Mouse (Mus musculus): ENCODE results near the gene Defb23. TPM values are rescaled to one million over a fixed set of nuclear protein-coding genes. Genes with fewer than 3 reads are reported as not detected.

Defb23 gene
- not detected in 2 replicates for total RNA-seq (2014; fragmentation: Nextera tagmentation)
- not detected in 2 replicates for total RNA-seq (2017)

DNA sequence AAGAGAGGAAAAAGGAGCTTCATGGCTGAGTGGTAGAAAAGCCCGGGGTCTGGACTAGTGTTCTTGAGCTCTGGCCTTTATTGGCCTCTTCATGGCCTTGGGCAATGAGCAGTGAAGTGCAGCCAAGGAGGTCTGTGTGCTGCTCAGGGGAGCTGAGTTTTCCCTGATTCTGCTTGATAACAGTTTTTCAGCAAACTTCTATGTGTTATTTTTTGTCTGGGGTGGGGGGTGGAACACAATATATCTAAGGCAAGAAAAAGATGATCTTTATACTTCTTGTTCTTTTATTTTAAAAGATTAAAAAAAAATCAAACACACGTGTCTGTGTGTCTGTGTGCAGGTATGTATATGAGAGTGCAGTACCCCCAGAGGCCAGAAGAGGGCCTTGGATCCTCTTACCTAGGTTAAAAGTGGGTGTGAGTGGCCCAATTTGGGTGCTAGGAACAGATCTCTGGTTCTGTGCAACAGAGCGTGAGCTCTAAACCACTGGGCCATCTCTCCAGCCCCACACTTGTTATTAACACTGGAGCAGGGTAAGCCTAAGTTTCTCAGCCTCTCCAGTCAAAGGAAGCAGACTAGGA is at the start of gene Defb23:
Defb23 (minus strand) TSS at position 51 of the 581 bp plus-strand sequence.
- no peak for ATAC-seq (replicated peaks; ENCODE audit: low FRiP score, low TSS enrichment, poor library complexity, severe bottlenecking)

- ATAC-seq (replicated peaks; ENCODE audit: low FRiP score, low TSS enrichment, poor library complexity, severe bottlenecking): no peak
These were observed 47.2 kb upstream of the Defb23 start, which contains the start of gene Defb26 for GRCm38 (mm10) chr2:152511592-152511991. Gene Defb26, minus strand, starts transcription at chr2:152511692.

- ATAC-seq (replicated peaks; ENCODE audit: low FRiP score, low TSS enrichment, poor library complexity, severe bottlenecking): no peak
These were observed 39.5 kb upstream of the Defb23 start for GRCm38 (mm10) chr2:152503950-152504349.

DNA sequence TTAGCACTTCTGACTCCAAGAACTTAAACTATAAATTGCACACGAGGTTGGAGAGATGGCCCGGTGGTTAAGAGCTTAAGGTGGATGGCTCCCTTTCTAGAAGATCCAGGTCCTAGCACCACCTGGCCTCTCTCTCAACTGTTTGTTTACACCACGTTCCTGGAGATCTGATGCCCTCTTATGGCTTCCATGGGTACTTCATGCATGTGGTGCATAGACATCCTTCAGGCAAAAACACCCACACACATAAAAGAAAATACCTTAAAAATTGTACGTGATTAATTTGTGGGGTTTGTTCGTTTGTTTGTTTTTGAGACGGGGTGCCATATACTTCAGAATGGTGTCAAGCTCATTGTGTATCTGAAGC is 36.4 kb upstream of the Defb23 start:
- ATAC-seq (replicated peaks; ENCODE audit: low FRiP score, low TSS enrichment, poor library complexity, severe bottlenecking): peak; percentile 69

- peak; percentile 98 for ATAC-seq (replicated peaks; ENCODE audit: low FRiP score, low TSS enrichment, poor library complexity, severe bottlenecking)
These were observed 35.9 kb upstream of the Defb23 start for GRCm38 (mm10) chr2:152500204-152500862.

DNA sequence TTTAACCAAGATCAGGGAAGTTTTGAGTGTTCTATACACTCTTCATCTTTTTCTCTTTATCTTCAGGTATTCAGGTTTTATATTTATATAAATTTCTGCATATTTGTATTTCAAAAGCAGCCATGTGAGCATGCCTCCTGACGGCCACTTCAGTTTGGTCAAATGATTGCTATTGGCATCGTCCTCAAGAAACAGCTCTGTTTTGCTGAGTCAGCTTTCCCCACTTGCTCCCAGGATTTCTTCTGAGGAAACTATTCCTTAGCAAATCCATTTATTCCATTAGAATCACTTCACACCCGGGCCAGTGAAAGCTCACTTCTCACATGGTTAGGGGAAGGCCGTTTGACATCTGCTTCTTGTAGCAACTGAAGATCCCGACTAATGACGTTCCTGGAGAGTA is 33.6 kb upstream of the Defb23 start:
- no peak for ATAC-seq (replicated peaks; ENCODE audit: low FRiP score, low TSS enrichment, poor library complexity, severe bottlenecking)

DNA sequence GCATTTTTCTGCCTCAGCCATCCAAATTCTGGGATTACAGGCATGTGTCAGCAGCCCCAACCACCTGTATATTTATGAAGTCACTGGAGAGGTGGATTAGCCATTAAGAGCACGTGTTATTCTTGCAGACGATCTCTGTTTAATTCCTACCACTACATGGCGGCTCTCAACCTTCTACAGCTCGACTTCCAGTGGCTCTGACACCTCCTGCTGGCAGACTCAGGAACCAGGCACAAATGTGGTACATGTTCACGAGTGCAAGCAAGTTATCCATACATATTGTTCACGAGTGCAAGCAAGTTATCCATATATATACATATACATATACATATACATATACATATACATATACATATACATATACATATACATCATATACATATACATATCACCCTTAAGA is 28.7 kb upstream of the Defb23 start:
- ATAC-seq (replicated peaks; ENCODE audit: low FRiP score, low TSS enrichment, poor library complexity, severe bottlenecking): no peak

- no peak for ATAC-seq (replicated peaks; ENCODE audit: low FRiP score, low TSS enrichment, poor library complexity, severe bottlenecking)
These were observed 25.6 kb upstream of the Defb23 start, which contains the start of gene Defb22 for GRCm38 (mm10) chr2:152490038-152490437. Gene Defb22, minus strand, starts transcription at chr2:152490138.

GRCm38 (mm10) chr2:152487024-152487423 is 22.6 kb upstream of the Defb23 start:
- ATAC-seq (replicated peaks; ENCODE audit: low FRiP score, low TSS enrichment, poor library complexity, severe bottlenecking): no peak

DNA sequence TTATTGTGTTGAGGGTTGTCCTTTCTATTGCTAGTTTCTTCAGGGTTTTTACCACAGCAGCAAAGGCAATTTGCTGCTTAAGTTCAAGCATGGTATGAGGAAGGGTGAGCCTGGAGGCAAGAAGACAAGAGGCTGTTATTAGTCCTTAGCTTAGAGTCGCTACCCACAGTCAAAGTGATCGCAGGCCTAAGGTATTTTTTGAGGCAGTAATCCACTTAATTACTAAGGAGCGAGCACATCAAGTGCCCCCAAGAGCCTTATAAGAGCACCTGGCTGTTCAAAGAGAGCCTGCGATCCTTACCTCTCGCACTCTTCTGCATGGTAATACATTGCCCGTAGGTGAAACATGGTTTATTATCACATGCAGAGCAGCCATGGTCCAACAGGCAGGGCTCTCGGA is 17.3 kb upstream of the Defb23 start:
- no peak for ATAC-seq (replicated peaks; ENCODE audit: low FRiP score, low TSS enrichment, poor library complexity, severe bottlenecking)

DNA sequence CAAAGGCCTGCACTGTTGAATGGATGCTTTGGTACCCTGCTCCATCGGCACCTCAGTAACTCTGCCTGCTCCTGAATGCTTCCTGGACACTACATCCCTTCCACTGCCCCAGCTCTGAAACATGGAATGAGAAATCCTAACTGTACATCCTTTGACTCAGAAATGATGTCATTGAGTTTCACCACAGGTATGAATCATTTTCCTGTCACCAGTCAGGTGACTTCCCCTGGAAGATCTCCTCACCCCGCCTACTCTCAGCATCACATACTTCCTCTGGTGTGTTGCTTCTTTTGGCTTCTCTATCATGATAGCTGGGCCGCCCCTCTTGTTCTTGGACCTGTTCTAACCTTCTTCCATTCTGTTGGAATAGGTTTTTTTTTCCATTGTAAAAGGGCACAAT is 16.5 kb upstream of the Defb23 start:
- ATAC-seq (replicated peaks; ENCODE audit: low FRiP score, low TSS enrichment, poor library complexity, severe bottlenecking): no peak

DNA sequence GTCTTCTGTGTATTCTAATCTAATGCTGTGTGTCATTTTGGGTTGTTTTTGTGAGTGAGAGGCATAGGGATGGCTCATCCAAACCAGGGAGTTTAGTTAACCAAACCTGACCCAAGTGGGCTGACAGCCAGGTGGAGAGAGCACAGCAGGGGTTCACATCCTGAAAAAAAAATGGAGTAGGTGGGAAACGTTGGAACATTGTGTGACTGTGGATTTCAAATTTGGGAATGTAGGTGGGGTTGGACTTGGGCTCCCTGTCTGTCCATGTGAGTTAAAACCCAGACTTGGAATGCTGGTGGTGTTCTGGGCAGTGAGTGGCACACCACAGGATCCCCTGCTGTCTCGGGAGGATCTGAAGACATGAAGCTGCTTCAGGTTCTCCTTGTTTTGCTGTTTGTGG is 12.3 kb upstream of the Defb23 start, which contains the start of gene Defb20:
Defb20 (plus strand) TSS at position 301 of the 400 bp plus-strand sequence.
- no peak for ATAC-seq (replicated peaks; ENCODE audit: low FRiP score, low TSS enrichment, poor library complexity, severe bottlenecking)

GRCm38 (mm10) chr2:152472434-152472833 is 8.0 kb upstream of the Defb23 start:
- no peak for ATAC-seq (replicated peaks; ENCODE audit: low FRiP score, low TSS enrichment, poor library complexity, severe bottlenecking)

DNA sequence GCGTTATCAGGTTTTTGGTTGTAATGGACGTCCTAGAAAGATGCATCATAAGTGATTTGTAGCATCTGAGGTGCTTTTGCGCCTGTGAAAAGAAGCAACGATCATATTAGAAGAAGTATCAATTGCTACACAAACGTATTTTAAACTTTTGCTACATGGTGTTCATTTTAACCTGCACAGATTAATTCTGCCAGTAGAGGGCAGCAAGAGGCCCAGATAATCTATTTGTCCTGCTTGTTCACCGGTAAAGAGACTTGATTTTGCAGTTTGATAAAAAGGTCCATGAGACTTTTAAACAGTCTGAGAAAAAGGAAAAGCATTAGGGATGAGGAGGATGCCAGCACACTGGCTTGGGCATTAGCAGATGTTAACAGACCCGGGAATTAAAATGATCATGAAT is 6.6 kb upstream of the Defb23 start:
- no peak; the same call in 1 of the 2 replicates for ATAC-seq (replicated peaks; ENCODE audit: low FRiP score, low TSS enrichment, poor library complexity, severe bottlenecking)

GRCm38 (mm10) chr2:152459241-152459640 is 5.2 kb downstream of the Defb23 start:
- no peak for ATAC-seq (replicated peaks; ENCODE audit: low FRiP score, low TSS enrichment, poor library complexity, severe bottlenecking)

GRCm38 (mm10) chr2:152452101-152452781 is 12.2 kb downstream of the Defb23 start:
- ATAC-seq (replicated peaks; ENCODE audit: low FRiP score, low TSS enrichment, poor library complexity, severe bottlenecking): no peak

GRCm38 (mm10) chr2:152450241-152450640 is 14.2 kb downstream of the Defb23 start:
- peak; percentile 64 for ATAC-seq (replicated peaks; ENCODE audit: low FRiP score, low TSS enrichment, poor library complexity, severe bottlenecking)

DNA sequence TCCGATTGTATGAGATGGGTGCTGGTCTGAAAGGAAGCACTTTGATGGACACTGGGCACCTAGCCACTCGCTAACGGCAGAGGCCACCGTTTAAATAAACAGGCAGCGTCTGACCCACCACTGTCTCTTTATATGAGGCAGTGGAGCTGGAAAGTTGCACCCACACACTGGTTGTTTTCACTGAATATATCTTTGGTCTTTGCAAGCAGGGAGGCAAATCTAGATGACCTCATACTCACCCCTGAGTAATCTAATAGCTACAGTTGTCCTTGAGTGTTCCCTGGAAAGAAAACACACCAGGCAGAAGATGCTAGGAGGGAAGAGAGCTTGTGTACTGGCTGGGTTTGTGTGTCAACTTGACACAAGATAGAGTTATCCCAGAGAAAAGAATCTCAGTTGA is 17.0 kb downstream of the Defb23 start:
- 0 out of 2 replicates have a peak, but pooled peaks have one; percentile 1 for ATAC-seq (replicated peaks; ENCODE audit: low FRiP score, low TSS enrichment, poor library complexity, severe bottlenecking)

GRCm38 (mm10) chr2:152446642-152447041 is 17.8 kb downstream of the Defb23 start:
- peak; percentile 69 for ATAC-seq (replicated peaks; ENCODE audit: low FRiP score, low TSS enrichment, poor library complexity, severe bottlenecking)

DNA sequence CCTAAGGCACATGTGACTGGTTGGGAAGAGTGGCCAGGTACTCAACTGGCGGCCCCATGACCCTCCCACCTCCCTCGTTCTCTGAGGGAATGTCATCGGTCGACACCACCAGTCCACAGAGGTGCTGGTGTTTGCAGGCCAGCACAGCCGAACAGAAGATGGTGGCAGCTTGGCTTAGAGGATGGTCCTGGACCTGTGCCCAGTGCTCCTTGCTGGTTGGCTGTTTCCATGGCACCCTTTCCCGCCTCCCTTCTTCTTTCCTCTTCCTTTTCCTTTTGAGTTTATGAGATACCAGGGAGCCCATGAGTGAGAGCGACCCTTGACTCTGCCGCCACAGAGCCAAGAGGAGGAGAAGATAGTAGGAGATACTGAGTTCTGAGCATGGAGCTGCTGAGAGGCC is 21.1 kb downstream of the Defb23 start:
- no peak for ATAC-seq (replicated peaks; ENCODE audit: low FRiP score, low TSS enrichment, poor library complexity, severe bottlenecking)
